Mouse (Mus musculus) left cerebral cortex, adult 2 months (tissue): ENCODE results near the gene Gm9803. TPM values are rescaled to one million over a fixed set of nuclear protein-coding genes. Genes with fewer than 3 reads are reported as not detected.

Source experiments
- DNase-seq, 2 experiments: peaks; one replicate each; pipeline ENCODE4 v3.0.0; 2021 to 2022; ENCODE audit warnings: low spot score in 2 of 2, mixed read lengths in 1 of 2; ENCODE audit errors: extremely low spot score in 1 of 2
- H3K27ac ChIP-seq: fragments of 200-600 bp; 2 replicates; pipeline ENCODE4 v1.8.1; 2022
- H3K4me3 ChIP-seq: fragments of 200-600 bp; 2 replicates; pipeline ENCODE4 v1.8.1; 2022
- CTCF ChIP-seq: fragments of 200-600 bp; IDR thresholded peaks from 2 replicates; pipeline ENCODE4 v1.8.1; 2022; ENCODE audit warnings: antibody characterized with exemption, mild to moderate bottlenecking, moderate library complexity
- intact Hi-C: fragments of 180-260 bp; cut with DNase I; formaldehyde crosslinking; loops from one replicate; pipeline ENCODE4 v1.15.1; 2025
- total RNA-seq, 2 experiments: library from RNA; stranded (reverse); gene quantifications; 2 replicates each; pipeline ENCODE4 v1.2.3; 2021

Gene Gm9803
- total RNA-seq, 2 experiments from 2014 or later = 7.5 TPM; not detected in 1

GRCm38 (mm10) chr10:43485751-43486268, 38.1 kb upstream of the Gm9803 start:
- no peak for TF ChIP-seq CTCF
- DNase-seq = no peak
- H3K27ac ChIP-seq = no peak overlapping the region
- intact Hi-C loops = no loop called here
- no peak overlapping the region for H3K4me3 ChIP-seq

GRCm38 (mm10) chr10:43487441-43488010, 36.4 kb upstream of the Gm9803 start:
- intact Hi-C loops = no loop called here
- no peak overlapping the region for H3K27ac ChIP-seq
- no peak overlapping the region for H3K4me3 ChIP-seq
- DNase-seq = no peak
- no peak for TF ChIP-seq CTCF

GRCm38 (mm10) chr10:43488258-43488657, 35.6 kb upstream of the Gm9803 start:
- DNase-seq = no peak
- no peak for TF ChIP-seq CTCF
- intact Hi-C loops = no loop called here
- no peak overlapping the region for H3K4me3 ChIP-seq
- H3K27ac ChIP-seq = no peak overlapping the region

GRCm38 (mm10) chr10:43489139-43489538, 34.7 kb upstream of the Gm9803 start:
- TF ChIP-seq CTCF = no peak
- intact Hi-C loops = no loop called here
- Histone ChIP-seq H3K4me3 (no peak overlapping the region), H3K27ac (no peak overlapping the region)
- no peak for DNase-seq

GRCm38 (mm10) chr10:43489550-43489949, 34.3 kb upstream of the Gm9803 start:
- no peak for TF ChIP-seq CTCF
- no peak overlapping the region for H3K27ac ChIP-seq
- intact Hi-C loops = no loop called here
- no peak overlapping the region for H3K4me3 ChIP-seq
- no peak for DNase-seq

DNA sequence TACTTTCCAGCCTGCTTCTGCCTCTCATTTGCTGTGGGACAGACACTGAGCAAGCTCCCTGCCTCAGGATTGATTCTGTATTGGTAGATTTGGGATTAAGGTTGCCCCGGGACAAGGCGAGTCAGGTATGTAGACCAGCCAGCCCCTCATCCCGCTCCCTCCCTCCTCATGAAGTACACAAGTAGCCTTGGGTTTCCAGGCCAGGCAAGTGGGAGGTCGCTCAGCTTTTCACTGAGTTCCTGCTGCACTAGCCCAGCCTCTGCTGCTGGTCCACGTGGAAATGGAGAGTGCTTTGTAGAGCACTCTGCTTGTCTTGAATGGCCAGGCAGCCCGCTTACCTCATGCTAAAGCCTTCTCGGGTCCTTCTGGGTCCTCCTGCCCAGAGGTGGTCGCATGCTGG, 33.9 kb upstream of the Gm9803 start:
- no peak for TF ChIP-seq CTCF
- Histone ChIP-seq H3K27ac (no peak overlapping the region), H3K4me3 (no peak overlapping the region)
- intact Hi-C loops = no loop called here
- DNase-seq = no peak

DNA sequence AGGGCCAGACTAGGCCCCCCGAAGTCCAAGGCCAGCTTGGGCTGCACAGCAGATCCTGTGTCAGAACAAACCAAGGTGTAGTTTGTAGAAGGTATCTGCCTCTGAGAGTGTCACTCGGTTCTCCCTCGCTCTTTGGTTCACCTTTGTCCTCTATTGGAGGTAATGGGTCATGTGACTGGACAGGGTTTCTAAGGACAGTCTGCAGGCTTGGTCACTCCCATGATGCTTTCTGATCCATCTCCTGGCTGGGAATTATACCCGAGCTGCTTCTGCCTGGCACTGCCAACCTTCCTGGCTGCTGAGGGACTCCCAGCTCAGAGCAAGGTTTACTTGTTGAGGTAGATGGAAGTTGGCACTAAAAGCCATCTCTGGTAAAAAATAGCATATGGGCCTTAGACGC, 33.0 kb upstream of the Gm9803 start:
- intact Hi-C loops = no loop called here
- H3K4me3 ChIP-seq = no peak overlapping the region
- TF ChIP-seq CTCF = no peak
- H3K27ac ChIP-seq = no peak overlapping the region
- no peak for DNase-seq

- intact Hi-C loops = no loop called here
Observed at GRCm38 (mm10) chr10:43502599-43502998, 21.3 kb upstream of the Gm9803 start.

GRCm38 (mm10) chr10:43504291-43504690, 19.6 kb upstream of the Gm9803 start:
- intact Hi-C loops = no loop called here
- TF ChIP-seq CTCF = no peak
- H3K4me3 ChIP-seq = no peak overlapping the region
- no peak for DNase-seq
- no peak overlapping the region for H3K27ac ChIP-seq

More at GRCm38 (mm10) chr10:43502599-43502998, 21.3 kb upstream of the Gm9803 start:
- no peak for DNase-seq
- Histone ChIP-seq H3K4me3 (no peak overlapping the region), H3K27ac (no peak overlapping the region)
- TF ChIP-seq CTCF = no peak

- intact Hi-C loops = no loop called here
- no peak for TF ChIP-seq CTCF
- Histone ChIP-seq H3K27ac (no peak overlapping the region), H3K4me3 (no peak overlapping the region)
- no peak for DNase-seq
Observed at GRCm38 (mm10) chr10:43507051-43507450, 16.8 kb upstream of the Gm9803 start.

DNA sequence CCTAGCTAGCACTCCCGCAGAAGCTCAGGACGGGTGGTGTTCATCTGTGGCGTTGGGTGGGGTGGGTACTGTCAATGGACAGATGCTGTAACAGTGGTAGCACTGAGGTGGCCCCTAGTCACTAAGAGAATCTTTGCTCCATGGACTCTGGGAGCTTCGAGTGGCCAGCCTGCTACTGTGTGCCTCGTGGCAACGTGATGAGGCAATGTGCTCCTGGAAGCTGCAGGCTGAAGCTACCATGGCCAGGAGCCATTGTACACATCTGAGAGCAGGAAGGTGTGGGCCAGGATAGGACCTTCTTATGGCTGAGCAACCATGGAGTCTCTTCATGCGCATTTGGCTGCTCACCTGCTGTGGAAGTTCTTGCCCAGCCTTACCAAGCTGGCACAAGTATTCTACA, 14.7 kb upstream of the Gm9803 start:
- Histone ChIP-seq H3K27ac (no peak overlapping the region), H3K4me3 (no peak overlapping the region)
- intact Hi-C loops = no loop called here
- no peak for DNase-seq
- TF ChIP-seq CTCF = no peak

GRCm38 (mm10) chr10:43512976-43513375, 10.9 kb upstream of the Gm9803 start:
- intact Hi-C loops = no loop called here
- no peak for TF ChIP-seq CTCF
- Histone ChIP-seq H3K4me3 (no peak overlapping the region), H3K27ac (no peak overlapping the region)
- no peak for DNase-seq

DNA sequence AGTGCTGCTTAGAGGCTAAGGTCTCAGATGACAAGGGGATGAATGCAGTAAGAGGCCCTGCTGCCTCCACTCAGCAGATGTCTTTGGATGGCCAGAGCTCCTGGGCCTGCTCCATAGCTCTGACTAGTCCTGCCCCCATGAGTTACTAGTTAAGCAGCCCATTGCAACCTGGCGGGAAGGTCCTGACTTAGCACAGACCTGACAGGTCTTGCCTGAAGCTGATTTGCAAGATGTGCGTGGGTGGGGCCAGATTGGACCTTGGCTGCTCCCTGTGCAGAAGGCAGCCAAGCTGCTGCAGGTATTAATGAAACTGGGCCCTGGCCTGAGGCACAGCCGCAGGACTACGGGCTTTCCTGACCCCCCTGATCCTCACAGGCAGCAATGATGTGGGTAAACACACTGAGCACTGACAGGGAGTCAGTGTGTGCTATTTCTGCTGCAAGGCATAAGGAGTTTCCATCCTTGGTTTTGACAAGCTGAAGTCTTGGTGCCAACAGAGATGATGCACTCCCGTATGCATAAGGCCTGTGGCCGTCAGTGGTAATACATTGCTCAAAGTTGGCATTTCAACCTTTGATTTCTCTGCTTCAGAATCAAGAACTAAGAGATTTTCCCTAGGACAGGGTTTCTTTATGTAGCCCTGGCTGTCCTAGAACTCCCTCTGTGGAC, 6.8 kb upstream of the Gm9803 start:
- Histone ChIP-seq H3K4me3 (no peak overlapping the region), H3K27ac (no peak overlapping the region)
- no peak for DNase-seq
- intact Hi-C loops = no loop called here
- no peak for TF ChIP-seq CTCF
